Mouse (Mus musculus) c-Kit-negative CD71-positive TER-119-positive erythroid progenitor cells, embryonic 14.5 days (primary cell): Measurements from ENCODE around the gene Ntrk3.

Experiments
- DNase-seq: peaks from one replicate; pipeline ENCODE4 v3.0.0-alpha.2; 2013; ENCODE audit warnings: low read depth, low spot score

The Ntrk3 gene

GRCm38 (mm10) chr7:78361341-78362309, 376.2 kb downstream of the Ntrk3 start:
- no peak for DNase-seq

GRCm38 (mm10) chr7:78347464-78347863, 390.3 kb downstream of the Ntrk3 start:
- no peak for DNase-seq

DNA sequence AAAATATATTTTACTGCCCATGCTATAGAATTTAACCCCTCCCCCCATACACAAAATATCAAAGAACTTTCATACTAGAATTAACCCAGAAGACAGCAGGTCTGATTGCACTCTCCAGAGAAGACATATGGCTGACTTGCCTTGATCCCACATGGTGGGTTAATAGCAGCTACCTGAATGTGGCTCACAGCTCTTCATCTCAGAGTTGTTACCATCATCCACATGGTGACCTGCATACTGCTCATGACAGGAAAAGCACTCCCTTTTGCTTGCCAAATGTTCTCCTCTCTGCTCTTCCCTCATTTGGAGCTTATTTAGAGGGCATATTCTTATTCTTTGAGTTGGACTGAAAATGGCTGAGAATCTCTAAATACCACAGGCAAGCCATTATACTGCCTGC, 404.4 kb downstream of the Ntrk3 start:
- no peak for DNase-seq

- no peak for DNase-seq
Observed at GRCm38 (mm10) chr7:78328301-78328700, 409.5 kb downstream of the Ntrk3 start.

- DNase-seq: no peak
Observed at GRCm38 (mm10) chr7:78326185-78326584, 411.6 kb downstream of the Ntrk3 start.

DNA sequence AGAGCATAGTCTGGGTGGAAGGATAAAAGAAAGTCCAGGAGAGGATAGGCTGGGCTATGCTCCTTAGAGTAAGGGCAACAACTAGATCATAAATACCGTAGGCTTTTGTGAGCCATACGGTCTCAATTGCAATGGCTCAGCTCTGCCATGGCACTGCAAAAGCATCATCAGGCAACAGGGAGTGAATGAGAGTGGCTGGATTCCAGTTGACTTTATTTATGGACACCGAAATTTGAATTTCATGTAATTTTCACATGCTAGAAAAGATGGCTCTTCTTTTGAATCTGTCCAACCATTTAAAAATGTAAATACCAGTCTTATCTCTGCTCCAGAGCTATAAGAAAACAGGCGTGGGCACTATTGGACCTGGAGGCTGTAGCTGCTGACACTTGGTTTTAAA, 419.2 kb downstream of the Ntrk3 start:
- no peak for DNase-seq

DNA sequence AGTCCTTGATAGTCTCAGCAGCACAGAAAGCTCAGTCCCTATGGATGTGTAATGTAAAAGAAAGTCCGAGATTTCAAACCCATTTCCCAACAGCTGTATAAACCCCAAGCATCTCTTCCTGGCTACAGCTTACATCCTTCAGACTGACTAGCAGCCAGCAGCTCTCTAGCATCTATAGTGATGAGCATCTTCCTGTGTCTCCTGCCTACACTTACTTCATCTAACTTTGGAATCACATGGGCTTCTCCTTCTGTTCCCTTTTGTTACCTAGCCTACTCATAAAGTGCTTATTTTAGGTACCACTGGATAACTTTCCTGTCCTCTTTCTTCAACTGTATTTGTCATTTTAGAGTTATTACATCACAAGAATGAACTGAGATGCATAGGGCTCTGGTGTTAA, 432.0 kb downstream of the Ntrk3 start:
- no peak for DNase-seq

- DNase-seq: no peak
Observed at GRCm38 (mm10) chr7:78305029-78305428, 432.8 kb downstream of the Ntrk3 start.

DNA sequence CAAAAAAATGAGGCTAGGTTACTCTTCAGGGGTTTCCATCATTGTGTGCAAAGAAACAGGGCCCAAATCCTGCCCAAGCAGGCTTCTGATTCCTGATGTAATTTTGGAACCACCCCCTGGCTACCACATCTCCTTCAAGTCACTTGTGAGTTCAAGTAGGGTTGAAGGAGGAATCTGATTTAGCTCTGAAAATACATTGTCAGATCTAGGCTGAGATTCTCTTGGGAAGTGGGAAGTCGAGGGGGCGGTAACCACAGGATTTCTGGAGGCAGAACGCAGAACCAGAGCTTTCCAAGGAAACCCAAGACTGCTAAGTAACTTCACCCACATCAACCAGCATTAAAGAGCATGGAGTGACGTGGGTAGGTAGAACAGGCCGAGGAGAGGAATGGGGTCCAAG, 440.5 kb downstream of the Ntrk3 start:
- no peak for DNase-seq

- DNase-seq: no peak
Observed at GRCm38 (mm10) chr7:78294322-78294721, 443.5 kb downstream of the Ntrk3 start.

- no peak for DNase-seq
Observed at GRCm38 (mm10) chr7:78290186-78290585, 447.6 kb downstream of the Ntrk3 start.

DNA sequence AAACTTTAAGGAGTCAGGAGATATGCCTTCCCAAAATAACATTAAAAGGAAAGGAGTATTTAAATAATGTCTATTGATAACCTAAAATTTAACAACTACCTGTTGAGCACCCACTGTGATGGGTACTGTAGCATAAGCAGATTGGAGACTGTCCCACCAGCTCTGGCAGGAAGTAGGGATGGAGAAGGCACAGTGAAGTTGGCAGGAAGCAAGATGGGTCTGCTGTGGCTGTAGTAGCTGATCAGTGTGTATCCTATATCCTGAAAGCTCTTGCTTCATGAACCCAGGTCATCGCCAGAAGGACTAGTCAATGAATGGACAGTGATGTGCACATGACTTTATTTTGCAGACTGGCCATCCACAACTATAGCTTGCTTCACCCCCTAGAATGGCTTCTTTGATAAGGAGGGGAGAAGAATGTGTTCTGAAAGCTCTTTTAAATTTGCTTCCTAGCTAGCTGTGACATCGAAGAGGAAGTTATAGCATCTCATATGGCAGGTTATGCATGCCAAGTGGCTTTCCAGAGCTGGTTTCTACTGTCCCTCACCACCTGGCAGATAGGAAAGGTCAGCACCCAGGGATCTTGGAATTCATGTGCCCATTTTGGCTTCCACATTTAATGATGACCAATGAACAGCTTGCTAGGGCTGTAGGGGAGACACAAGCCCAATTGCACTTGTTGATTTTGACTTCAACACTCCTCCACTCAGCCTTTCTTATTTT, 451.1 kb downstream of the Ntrk3 start:
- DNase-seq: no peak

- no peak for DNase-seq
Observed at GRCm38 (mm10) chr7:78269506-78270250, 468.1 kb downstream of the Ntrk3 start.

DNA sequence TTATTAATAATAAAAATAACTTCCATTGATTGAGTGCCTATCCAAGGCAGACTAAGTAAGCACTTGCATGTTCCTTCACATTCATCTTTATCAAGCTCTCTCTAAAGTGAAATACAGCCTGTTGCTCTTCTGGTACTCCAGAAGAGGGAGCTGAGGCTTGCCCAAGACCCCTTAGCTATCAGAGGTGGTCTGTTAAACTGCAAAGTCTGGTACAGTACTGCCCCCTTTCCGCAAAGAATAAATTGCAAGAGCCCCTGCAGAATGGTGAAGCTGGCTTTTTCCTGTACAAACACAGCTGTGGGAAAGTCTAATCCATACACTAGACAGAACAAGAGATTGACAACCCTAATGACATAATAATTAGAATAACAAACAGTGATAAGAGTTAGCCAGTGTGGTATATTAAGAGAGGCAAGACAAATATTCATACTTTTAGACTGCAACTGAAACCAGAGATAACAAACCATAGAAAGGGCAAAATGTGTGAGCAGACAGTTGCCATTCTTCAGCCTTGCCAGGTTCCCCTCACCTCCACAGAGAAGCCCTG, 470.3 kb downstream of the Ntrk3 start:
- no peak for DNase-seq

- no peak for DNase-seq
Observed at GRCm38 (mm10) chr7:78264432-78265002, 473.3 kb downstream of the Ntrk3 start.

- DNase-seq: no peak
Observed at GRCm38 (mm10) chr7:78261420-78262125, 476.2 kb downstream of the Ntrk3 start.

DNA sequence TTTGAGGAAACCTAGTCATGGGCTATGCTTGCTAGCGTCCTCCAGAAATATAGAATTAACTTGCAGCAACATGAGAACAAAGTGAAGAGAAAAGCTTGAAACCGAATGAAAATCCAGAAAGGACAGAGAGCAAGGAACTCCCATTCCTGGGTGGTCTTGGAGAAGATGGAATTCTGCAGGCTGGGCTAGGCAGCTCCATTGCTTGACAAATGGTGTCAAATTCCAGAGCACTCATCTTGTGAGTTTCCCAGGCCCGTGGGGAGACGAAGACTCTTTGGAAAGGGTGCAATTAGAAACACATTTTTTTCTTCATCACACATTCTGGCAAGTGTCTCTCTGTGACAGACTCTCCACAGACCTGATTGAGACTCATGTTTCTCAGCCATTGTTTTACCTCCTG, 479.7 kb downstream of the Ntrk3 start:
- DNase-seq: no peak

- no peak for DNase-seq
Observed at GRCm38 (mm10) chr7:78253777-78254385, 483.9 kb downstream of the Ntrk3 start.

DNA sequence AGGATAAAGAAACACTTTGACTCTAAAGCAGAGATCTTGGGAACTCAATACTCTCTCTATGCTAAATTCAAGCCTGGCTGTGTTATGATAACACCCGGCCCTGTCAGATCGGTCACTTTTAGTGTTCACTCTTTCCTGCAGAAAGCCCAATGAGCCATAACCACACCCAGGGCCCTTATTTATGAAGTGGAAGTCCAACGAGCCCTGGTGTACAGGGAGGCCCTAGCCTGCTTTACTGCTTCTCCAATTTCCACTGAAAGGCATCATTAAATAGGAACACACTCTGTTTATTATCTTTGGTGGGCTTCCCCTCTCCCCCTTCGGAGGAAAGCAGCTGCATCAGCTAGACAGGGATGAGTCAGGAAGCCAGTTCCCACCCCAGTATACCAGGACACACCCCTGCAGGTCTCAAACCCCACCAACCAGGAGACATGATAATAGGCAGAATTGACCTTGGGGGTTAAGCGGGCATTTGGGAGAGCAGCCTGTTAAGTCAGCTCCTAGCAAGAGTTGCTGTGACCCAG, 489.6 kb downstream of the Ntrk3 start:
- no peak for DNase-seq

GRCm38 (mm10) chr7:78239012-78239411, 498.8 kb downstream of the Ntrk3 start:
- no peak for DNase-seq
